8 mouse cellular contexts compared by ENCODE assay signal in the genomic region with DNA sequence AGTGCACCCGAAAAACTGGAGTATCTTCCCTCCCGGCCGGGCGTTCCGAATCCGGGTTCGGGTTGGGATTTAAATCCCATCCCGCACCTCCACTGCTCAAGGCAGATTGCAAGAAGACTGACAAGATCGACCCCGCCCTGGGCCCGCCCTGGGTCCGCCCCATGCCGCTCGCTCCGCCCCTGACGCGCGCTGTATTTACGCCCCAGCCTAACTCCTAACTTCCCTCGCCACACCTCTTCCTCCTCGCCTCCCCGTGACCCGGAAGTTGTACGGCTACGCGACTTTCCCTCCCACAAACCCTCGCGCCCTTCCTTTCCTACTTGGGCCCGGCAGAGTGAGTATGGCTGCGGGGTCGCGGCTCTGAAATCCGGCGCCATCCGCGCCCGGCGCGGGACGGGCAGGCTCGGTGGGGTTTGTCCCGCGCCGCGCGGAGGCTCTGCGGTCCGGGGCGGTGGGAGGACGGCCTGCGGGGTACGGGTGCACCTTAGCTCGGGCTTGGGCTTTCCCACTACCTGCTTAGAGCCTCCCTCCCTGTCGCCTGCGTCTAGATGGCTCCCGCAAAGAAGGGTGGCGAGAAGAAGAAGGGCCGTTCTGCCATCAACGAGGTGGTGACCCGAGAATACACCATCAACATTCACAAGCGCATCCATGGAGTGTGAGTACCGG. TPM values are rescaled to one million over a fixed set of nuclear protein-coding genes. Genes with fewer than 3 reads are reported as not detected.
DNase-seq lines count a peak whose midpoint lies in the region; ATAC-seq and TF ChIP-seq lines count a peak whose summit lies in the region.

A gene (plus strand): TSS at position 242 of the 666 bp plus-strand sequence.

- TF ChIP-seq RAD21 in CH12.LX (IDR thresholded peaks at IDR 0.05; ENCODE audit: low read depth, low read length), result no peak

- under 1% methylated on average over 61 of the region's 62 CpGs for WGBS in forebrain, embryonic 11.5 days
- WGBS in heart, embryonic 16.5 days, result under 1% methylated on average over 62 of the region's 62 CpGs
- under 1% methylated on average over 61 of the region's 62 CpGs for WGBS in liver, embryonic 15.5 days (ENCODE audit: insufficient replicate concordance)
- WGBS in neural tube, embryonic 12.5 days, result under 1% methylated on average over 62 of the region's 62 CpGs

- peak; percentile 99 for ATAC-seq in forebrain, embryonic 11.5 days (replicated peaks; ENCODE audit: low FRiP score)
- ATAC-seq in heart, embryonic 16.5 days (replicated peaks; ENCODE audit: extremely low read depth, insufficient read depth, low FRiP score), result peak; percentile 100
- peak; percentile 99 for ATAC-seq in liver, embryonic 15.5 days (ENCODE audit: insufficient read depth)
- peak; percentile 99 for ATAC-seq in neural tube, embryonic 12.5 days (ENCODE audit: low FRiP score, low read depth)

- peaks cover 27% of the 10 kb centered on the region for H3K79me2 ChIP-seq in CH12.LX (replicated peaks; ENCODE audit: control insufficient read depth, extremely low read depth, insufficient read depth, poor library complexity, severe bottlenecking)

- peak within 1 kb of the TSS; percentile 53 for H3K27ac ChIP-seq in CH12.LX (ENCODE audit: insufficient read depth, low read depth)
- peak within 1 kb of the TSS; percentile 74 for H3K27ac ChIP-seq in forebrain, embryonic 11.5 days (ENCODE audit: low read depth, low read length)
- H3K27ac ChIP-seq in heart, embryonic 16.5 days (ENCODE audit: low read length), result peak within 1 kb of the TSS; percentile 85
- peak within 1 kb of the TSS; percentile 82 for H3K27ac ChIP-seq in liver, embryonic 15.5 days (replicated peaks)
- H3K27ac ChIP-seq in neural tube, embryonic 12.5 days, result peak within 1 kb of the TSS; percentile 79

- dilution Hi-C loops in CH12.LX (cut with MboI; ENCODE audit: extremely low pct_ligation_motif_present, extremely low pct_unique_long_range_greater_than_20kb, low sequenced_read_pairs), result no loop called here

- H3K4me1 ChIP-seq in CH12.LX (ENCODE audit: control insufficient read depth in 1 of 2, insufficient read depth in 2 of 2), result peaks cover 4 to 26% of the 10 kb centered on the region in 2 experiments; a peak in 2 of 4 replicates
- peaks cover 5% of the 10 kb centered on the region for H3K4me1 ChIP-seq in forebrain, embryonic 11.5 days (replicated peaks; ENCODE audit: control insufficient read depth, insufficient read depth, low read length)
- peaks cover 9% of the 10 kb centered on the region for H3K4me1 ChIP-seq in heart, embryonic 16.5 days (ENCODE audit: control insufficient read depth, insufficient read depth, low read length)
- peaks cover 36% of the 10 kb centered on the region for H3K4me1 ChIP-seq in liver, embryonic 15.5 days (replicated peaks)
- H3K4me1 ChIP-seq in neural tube, embryonic 12.5 days, result peaks cover 20% of the 10 kb centered on the region

- H3K4me2 ChIP-seq in CH12.LX (ENCODE audit: insufficient read depth, low read depth, poor library complexity, severe bottlenecking), result peak within 1 kb of the TSS; percentile 86
- peak within 1 kb of the TSS; percentile 87 for H3K4me2 ChIP-seq in forebrain, embryonic 11.5 days (ENCODE audit: low read depth, low read length, severe bottlenecking)
- peak within 1 kb of the TSS; percentile 72 for H3K4me2 ChIP-seq in heart, embryonic 16.5 days (ENCODE audit: low read depth, low read length)
- peak within 1 kb of the TSS; percentile 80 for H3K4me2 ChIP-seq in liver, embryonic 15.5 days
- H3K4me2 ChIP-seq in neural tube, embryonic 12.5 days (replicated peaks), result peak within 1 kb of the TSS; percentile 89

- no peak for TF ChIP-seq EP300 in CH12.LX (IDR thresholded peaks at IDR 0.05; ENCODE audit: low read length)

- H3K9ac ChIP-seq in CH12.LX (ENCODE audit: insufficient read depth, low read depth), result peak within 1 kb of the TSS; percentile 95
- H3K9ac ChIP-seq in forebrain, embryonic 11.5 days (ENCODE audit: low read length), result peak within 1 kb of the TSS; percentile 98
- H3K9ac ChIP-seq in heart, embryonic 16.5 days (ENCODE audit: low read length), result peak within 1 kb of the TSS; percentile 99
- peak within 1 kb of the TSS; percentile 92 for H3K9ac ChIP-seq in liver, embryonic 15.5 days
- peak within 1 kb of the TSS; percentile 80 for H3K9ac ChIP-seq in neural tube, embryonic 12.5 days

- in situ Hi-C loops in CH12.LX (cut with MboI; ENCODE audit: low pct_ligation_motif_present, low pct_unique_long_range_greater_than_20kb, low sequenced_read_pairs), result no loop called here

- H3K36me3 ChIP-seq in CH12.LX (replicated peaks in 1 of 2; ENCODE audit: control insufficient read depth in 1 of 2, insufficient read depth in 1 of 2, low read length in 1 of 2), result peaks cover 32 to 42% of the 10 kb centered on the region in 2 experiments
- H3K36me3 ChIP-seq in forebrain, embryonic 11.5 days (ENCODE audit: control insufficient read depth, insufficient read depth, low read length), result peaks cover 13% of the 10 kb centered on the region; the same call in 1 of the 2 replicates
- peaks cover 32% of the 10 kb centered on the region for H3K36me3 ChIP-seq in heart, embryonic 16.5 days (ENCODE audit: control insufficient read depth, insufficient read depth)
- H3K36me3 ChIP-seq in liver, embryonic 15.5 days (replicated peaks), result peaks cover 39% of the 10 kb centered on the region
- H3K36me3 ChIP-seq in neural tube, embryonic 12.5 days, result peaks cover 32% of the 10 kb centered on the region

- H3K4me3 ChIP-seq in CH12.LX (replicated peaks in 1 of 3; ENCODE audit: low read depth in 2 of 3, low read length in 2 of 3, poor library complexity in 1 of 3), result peak within 1 kb of the TSS; percentile 83 to 100 (median 99)
- peak within 1 kb of the TSS; percentile 94 for H3K4me3 ChIP-seq in forebrain, embryonic 11.5 days (ENCODE audit: low read depth, low read length)
- peak within 1 kb of the TSS; percentile 97 for H3K4me3 ChIP-seq in heart, embryonic 16.5 days (ENCODE audit: low read length)
- H3K4me3 ChIP-seq in liver, embryonic 15.5 days (replicated peaks), result peak within 1 kb of the TSS; percentile 87
- peak within 1 kb of the TSS; percentile 59 for H3K4me3 ChIP-seq in neural tube, embryonic 12.5 days

- no peaks in the 10 kb centered on the region for H3K9me3 ChIP-seq in CH12.LX (replicated peaks; ENCODE audit: low read length)
- H3K9me3 ChIP-seq in forebrain, embryonic 11.5 days (ENCODE audit: control insufficient read depth, low read length), result no peaks in the 10 kb centered on the region
- H3K9me3 ChIP-seq in heart, embryonic 16.5 days (replicated peaks; ENCODE audit: control insufficient read depth, low read length), result no peaks in the 10 kb centered on the region
- no peaks in the 10 kb centered on the region for H3K9me3 ChIP-seq in liver, embryonic 15.5 days (replicated peaks)
- no peaks in the 10 kb centered on the region for H3K9me3 ChIP-seq in neural tube, embryonic 12.5 days

- peak; percentile 92 for TF ChIP-seq POLR2A in CH12.LX (IDR thresholded peaks at IDR 0.05; ENCODE audit: low read depth, low read length)

- peak; percentile 93 for DNase-seq in CH12.LX (ENCODE audit: extremely low read depth)
- peak; percentile 84 for DNase-seq in c-Kit-positive CD71-positive TER-119-negative erythroid progenitor cells, embryonic 14.5 days (ENCODE audit: low read depth)
- DNase-seq in forebrain, embryonic 11.5 days (ENCODE audit: low spot score), result peak; percentile 99
- peak; percentile 99 for DNase-seq in kidney, postnatal 36 days
- peak; percentile 96 for DNase-seq in telencephalon, adult 2 months (ENCODE audit: low read depth, low spot score)

- no peak for TF ChIP-seq CTCF in CH12.LX (conservative IDR thresholded peaks at IDR 0.05 in 1 of 2, IDR thresholded peaks at IDR 0.05 in 1 of 2; ENCODE audit: low read depth in 2 of 2, low read length in 2 of 2)

- no peaks in the 10 kb centered on the region for H3K27me3 ChIP-seq in CH12.LX (replicated peaks)
- H3K27me3 ChIP-seq in forebrain, embryonic 11.5 days (ENCODE audit: control insufficient read depth, insufficient read depth, low read length), result no peaks in the 10 kb centered on the region
- H3K27me3 ChIP-seq in heart, embryonic 16.5 days (ENCODE audit: control insufficient read depth, insufficient read depth, low read length), result no peaks in the 10 kb centered on the region
- peaks cover 4% of the 10 kb centered on the region; the same call in 1 of the 2 replicates for H3K27me3 ChIP-seq in liver, embryonic 15.5 days
- H3K27me3 ChIP-seq in neural tube, embryonic 12.5 days (replicated peaks), result no peaks in the 10 kb centered on the region

TF ChIP-seq in CH12.LX, 34 proteins besides CTCF, POLR2A, EP300 and RAD21 (continues in another document):
- TF ChIP-seq BHLHE40 (IDR thresholded peaks at IDR 0.05; ENCODE audit: low read depth, low read length) (no peak), MAZ (IDR thresholded peaks at IDR 0.05; ENCODE audit: low read depth, low read length) (no peak), MAX (IDR thresholded peaks at IDR 0.05; ENCODE audit: low read length) (peak; percentile 63; the same call in 1 of the 2 replicates), ELF1 (IDR thresholded peaks at IDR 0.05; ENCODE audit: low read depth, low read length) (peak; percentile 90), MEF2A (IDR thresholded peaks at IDR 0.05; ENCODE audit: borderline replicate concordance, low read depth, low read length) (no peak; the same call in none of the 2 replicates), ZKSCAN1 (IDR thresholded peaks at IDR 0.05; ENCODE audit: borderline replicate concordance, low read depth, low read length) (no peak), GABPA (IDR thresholded peaks at IDR 0.05; ENCODE audit: insufficient replicate concordance, low read depth, low read length) (no peak; the same call in 1 of the 2 replicates), ETS1 (conservative IDR thresholded peaks at IDR 0.05; ENCODE audit: low read depth, low read length) (no peak), RCOR1 (conservative IDR thresholded peaks at IDR 0.05; ENCODE audit: low read depth, low read length) (no peak), NRF1 (IDR thresholded peaks at IDR 0.05; ENCODE audit: low read depth, low read length) (no peak; the same call in none of the 2 replicates), UBTF (IDR thresholded peaks at IDR 0.05; ENCODE audit: low read depth, low read length) (peak; percentile 74; the same call in 1 of the 2 replicates), TBP (conservative IDR thresholded peaks at IDR 0.05; ENCODE audit: low read depth, low read length) (peak; percentile 66), MAFK (IDR thresholded peaks at IDR 0.05; ENCODE audit: insufficient replicate concordance, low read length) (no peak), SMC3 (IDR thresholded peaks at IDR 0.05; ENCODE audit: low read depth, low read length) (no peak)

RNA-seq across cellular contexts. Expression of the gene that starts here (rescaled TPM):
- 1,766 and 2,121 TPM in 2 replicates for total RNA-seq in CH12.LX (2012; rRNA removed)
- 1,044 and 1,145 TPM in 2 replicates for total RNA-seq in CH12.LX (2014; rRNA removed)
- polyA plus RNA-seq in CH12.LX (2012; ENCODE audit: insufficient read length, low read depth), result 795 and 949 TPM in 2 replicates
- polyA plus RNA-seq in forebrain, embryonic 11.5 days (2014; fragmentation: Nextera tagmentation; extraction: Ambion mirVana), result 441 and 442 TPM in 2 replicates
- polyA plus RNA-seq in heart, embryonic 16.5 days (2015; fragmentation: Nextera tagmentation; extraction: Ambion mirVana), result 254 and 278 TPM in 2 replicates
- polyA plus RNA-seq in liver, embryonic 15.5 days (2015; fragmentation: Nextera tagmentation; extraction: Ambion mirVana), result 238 and 288 TPM in 2 replicates
- 385 and 410 TPM in 2 replicates for polyA plus RNA-seq in neural tube, embryonic 12.5 days (2016; fragmentation: Nextera tagmentation; extraction: Ambion mirVana)

Comparison
In these comparisons a context has a peak if more than half of its experiments do, and no peak if none do; other contexts are left out.
1. Peak in every context shown above with its lines: DNase-seq, ATAC-seq, H3K4me3 ChIP-seq and H3K27ac ChIP-seq.